Mouse (Mus musculus): ENCODE results near the gene Gdpd4. TPM values are rescaled to one million over a fixed set of nuclear protein-coding genes. Genes with fewer than 3 reads are reported as not detected.

Gdpd4 gene
- polyA plus RNA-seq, 1 experiment from 2014 or later: not detected

GRCm38 (mm10) chr7:98071620-98072019 is 151.9 kb downstream of the Gdpd4 start:
- Histone ChIP-seq H3K27me3 (replicated peaks; ENCODE audit: control insufficient read depth, insufficient read depth, low read length) (no peaks in the 10 kb centered on the region), H3K36me3 (ENCODE audit: control insufficient read depth, insufficient read depth, low read length) (peaks cover 2% of the 10 kb centered on the region; the same call in 1 of the 2 replicates), H3K9ac (ENCODE audit: low read depth, low read length) (no peak overlapping the region), H3K9me3 (ENCODE audit: control insufficient read depth, low read length) (no peaks in the 10 kb centered on the region), H3K4me2 (no peak overlapping the region), H3K27ac (ENCODE audit: low read depth, low read length) (no peak overlapping the region), H3K4me3 (ENCODE audit: low read depth, low read length) (no peak overlapping the region), H3K4me1 (replicated peaks; ENCODE audit: control insufficient read depth, insufficient read depth, low read length) (0 out of 2 replicates have a peak, but pooled peaks cover 3% of the 10 kb centered on the region)
- peak; percentile 77 for DNase-seq (ENCODE audit: low spot score)
- ATAC-seq (replicated peaks; ENCODE audit: low FRiP score): peak; percentile 41; the same call in 1 of the 2 replicates
- 24% methylated on average over 5 of the region's 5 CpGs for WGBS

DNA sequence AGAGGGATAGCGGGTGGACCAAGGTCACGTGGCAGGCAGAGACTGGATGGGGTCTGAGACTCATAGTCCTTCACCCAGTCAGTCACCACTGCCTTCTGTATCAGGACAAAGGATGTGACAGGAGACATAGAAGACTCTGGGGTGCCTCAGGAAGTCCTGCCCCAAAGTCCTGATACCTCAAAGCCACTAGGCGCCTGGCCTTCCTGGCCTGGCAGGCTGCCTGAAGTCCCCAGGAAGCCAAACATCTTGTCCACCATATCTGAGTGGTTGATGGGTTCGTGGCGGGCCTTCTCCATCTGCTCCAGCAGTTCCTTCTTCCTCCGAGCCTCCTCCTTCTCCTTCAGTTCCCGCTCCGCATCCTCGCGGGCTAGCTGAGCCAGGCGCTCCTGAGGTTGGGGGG is 157.7 kb downstream of the Gdpd4 start:
- H3K27me3 ChIP-seq (replicated peaks; ENCODE audit: control insufficient read depth, insufficient read depth, low read length): no peaks in the 10 kb centered on the region
- H3K4me3 ChIP-seq (ENCODE audit: low read depth, low read length): no peak overlapping the region
- no peak overlapping the region for H3K4me2 ChIP-seq
- DNase-seq (ENCODE audit: low spot score) (no peak), ATAC-seq (replicated peaks; ENCODE audit: low FRiP score) (no peak)
- H3K36me3 ChIP-seq (ENCODE audit: control insufficient read depth, insufficient read depth, low read length): peaks cover 2% of the 10 kb centered on the region; the same call in 1 of the 2 replicates
- H3K27ac ChIP-seq (ENCODE audit: low read depth, low read length): no peak overlapping the region
- H3K9me3 ChIP-seq (ENCODE audit: control insufficient read depth, low read length): no peaks in the 10 kb centered on the region
- H3K4me1 ChIP-seq (replicated peaks; ENCODE audit: control insufficient read depth, insufficient read depth, low read length): peaks cover 1% of the 10 kb centered on the region; the same call in 1 of the 2 replicates
- H3K9ac ChIP-seq (ENCODE audit: low read depth, low read length): no peak overlapping the region
- 86% methylated on average over 11 of the region's 11 CpGs for WGBS

- Histone ChIP-seq H3K4me3 (ENCODE audit: low read depth, low read length) (no peak overlapping the region), H3K4me2 (no peak overlapping the region), H3K4me1 (replicated peaks; ENCODE audit: control insufficient read depth, insufficient read depth, low read length) (peaks cover 6% of the 10 kb centered on the region), H3K27me3 (replicated peaks; ENCODE audit: control insufficient read depth, insufficient read depth, low read length) (no peaks in the 10 kb centered on the region), H3K27ac (ENCODE audit: low read depth, low read length) (no peak overlapping the region), H3K9ac (ENCODE audit: low read depth, low read length) (no peak overlapping the region), H3K36me3 (ENCODE audit: control insufficient read depth, insufficient read depth, low read length) (peaks cover 2% of the 10 kb centered on the region; the same call in 1 of the 2 replicates), H3K9me3 (ENCODE audit: control insufficient read depth, low read length) (no peaks in the 10 kb centered on the region)
- ATAC-seq (replicated peaks; ENCODE audit: low FRiP score) (no peak), DNase-seq (ENCODE audit: low spot score) (no peak)
- 27% methylated on average over 5 of the region's 5 CpGs for WGBS
Measured at GRCm38 (mm10) chr7:98082376-98082775, 162.6 kb downstream of the Gdpd4 start.

DNA sequence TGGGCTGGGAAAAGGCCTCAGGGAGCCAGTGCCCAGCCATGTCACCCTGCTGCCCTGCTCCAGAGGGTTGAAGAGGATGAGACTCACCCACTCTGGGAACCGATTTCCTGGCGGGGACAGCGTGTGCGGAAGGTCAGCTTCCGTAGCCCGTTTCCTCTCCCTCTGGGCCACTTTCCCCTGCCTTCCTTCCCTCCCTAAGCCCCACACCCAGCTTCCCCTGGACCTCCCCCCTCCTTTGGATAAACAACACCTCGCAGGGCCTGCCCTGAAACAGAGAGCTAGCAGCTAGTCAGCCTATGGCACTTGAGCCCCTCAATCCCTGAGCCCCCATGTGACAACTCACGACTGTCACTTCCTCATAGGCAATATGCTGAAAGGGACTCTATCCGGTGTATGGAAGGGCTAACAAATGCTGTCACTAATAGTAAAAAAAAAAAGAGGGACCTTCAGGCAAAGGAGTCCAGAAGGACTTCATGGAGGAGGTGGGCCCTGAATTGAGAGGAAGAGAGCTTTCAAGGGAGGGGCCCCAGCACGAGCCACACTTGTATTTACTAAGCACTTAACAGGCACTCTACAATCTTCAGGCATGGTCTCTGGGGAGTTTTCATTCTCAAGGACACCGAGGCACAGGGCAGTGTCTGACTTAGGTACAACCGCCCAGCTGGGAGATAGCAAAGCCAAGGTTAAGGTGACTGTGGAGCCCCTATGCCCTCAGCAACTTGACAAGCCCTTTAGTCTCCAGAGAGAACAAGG is 165.0 kb downstream of the Gdpd4 start:
- no peak; the same call in 1 of the 2 replicates for ATAC-seq (replicated peaks; ENCODE audit: low FRiP score)
- DNase-seq (ENCODE audit: low spot score): no peak
- Histone ChIP-seq H3K4me3 (ENCODE audit: low read depth, low read length) (peak overlapping the region; percentile 30), H3K27ac (ENCODE audit: low read depth, low read length) (no peak overlapping the region), H3K36me3 (ENCODE audit: control insufficient read depth, insufficient read depth, low read length) (peaks cover 2% of the 10 kb centered on the region; the same call in 1 of the 2 replicates), H3K9ac (ENCODE audit: low read depth, low read length) (peak overlapping the region; percentile 15; the same call in 1 of the 2 replicates), H3K4me1 (replicated peaks; ENCODE audit: control insufficient read depth, insufficient read depth, low read length) (peaks cover 6% of the 10 kb centered on the region), H3K4me2 (peak overlapping the region; percentile 38), H3K9me3 (ENCODE audit: control insufficient read depth, low read length) (no peaks in the 10 kb centered on the region), H3K27me3 (replicated peaks; ENCODE audit: control insufficient read depth, insufficient read depth, low read length) (no peaks in the 10 kb centered on the region)
- WGBS: 32% methylated on average over 12 of the region's 12 CpGs

GRCm38 (mm10) chr7:98085314-98085713 is 165.6 kb downstream of the Gdpd4 start:
- peak overlapping the region; percentile 30 for H3K4me3 ChIP-seq (ENCODE audit: low read depth, low read length)
- ATAC-seq (replicated peaks; ENCODE audit: low FRiP score): no peak; the same call in 1 of the 2 replicates
- WGBS: 39% methylated on average over 7 of the region's 7 CpGs

GRCm38 (mm10) chr7:98086346-98086745 is 166.6 kb downstream of the Gdpd4 start:
- no peak for ATAC-seq (replicated peaks; ENCODE audit: low FRiP score)
- H3K4me2 ChIP-seq: no peak overlapping the region
- WGBS: 47% methylated on average over 2 of the region's 2 CpGs

More at GRCm38 (mm10) chr7:98085314-98085713, 165.6 kb downstream of the Gdpd4 start:
- no peak for DNase-seq (ENCODE audit: low spot score)
- Histone ChIP-seq H3K36me3 (ENCODE audit: control insufficient read depth, insufficient read depth, low read length) (peaks cover 2% of the 10 kb centered on the region; the same call in 1 of the 2 replicates), H3K9me3 (ENCODE audit: control insufficient read depth, low read length) (no peaks in the 10 kb centered on the region), H3K27me3 (replicated peaks; ENCODE audit: control insufficient read depth, insufficient read depth, low read length) (no peaks in the 10 kb centered on the region), H3K4me2 (peak overlapping the region; percentile 38), H3K4me1 (replicated peaks; ENCODE audit: control insufficient read depth, insufficient read depth, low read length) (peaks cover 6% of the 10 kb centered on the region), H3K27ac (ENCODE audit: low read depth, low read length) (no peak overlapping the region), H3K9ac (ENCODE audit: low read depth, low read length) (peak overlapping the region; percentile 15; the same call in 1 of the 2 replicates)

GRCm38 (mm10) chr7:98095852-98096251 is 176.1 kb downstream of the Gdpd4 start:
- no peaks in the 10 kb centered on the region for H3K4me1 ChIP-seq (replicated peaks; ENCODE audit: control insufficient read depth, insufficient read depth, low read length)
- WGBS: 92% methylated on average over 4 of the region's 4 CpGs
- ATAC-seq (replicated peaks; ENCODE audit: low FRiP score): no peak

More at GRCm38 (mm10) chr7:98086346-98086745, 166.6 kb downstream of the Gdpd4 start:
- no peak for DNase-seq (ENCODE audit: low spot score)
- Histone ChIP-seq H3K27me3 (replicated peaks; ENCODE audit: control insufficient read depth, insufficient read depth, low read length) (no peaks in the 10 kb centered on the region), H3K36me3 (ENCODE audit: control insufficient read depth, insufficient read depth, low read length) (no peaks in the 10 kb centered on the region), H3K9me3 (ENCODE audit: control insufficient read depth, low read length) (no peaks in the 10 kb centered on the region), H3K4me3 (ENCODE audit: low read depth, low read length) (no peak overlapping the region), H3K4me1 (replicated peaks; ENCODE audit: control insufficient read depth, insufficient read depth, low read length) (peaks cover 6% of the 10 kb centered on the region), H3K9ac (ENCODE audit: low read depth, low read length) (no peak overlapping the region), H3K27ac (ENCODE audit: low read depth, low read length) (no peak overlapping the region)

DNA sequence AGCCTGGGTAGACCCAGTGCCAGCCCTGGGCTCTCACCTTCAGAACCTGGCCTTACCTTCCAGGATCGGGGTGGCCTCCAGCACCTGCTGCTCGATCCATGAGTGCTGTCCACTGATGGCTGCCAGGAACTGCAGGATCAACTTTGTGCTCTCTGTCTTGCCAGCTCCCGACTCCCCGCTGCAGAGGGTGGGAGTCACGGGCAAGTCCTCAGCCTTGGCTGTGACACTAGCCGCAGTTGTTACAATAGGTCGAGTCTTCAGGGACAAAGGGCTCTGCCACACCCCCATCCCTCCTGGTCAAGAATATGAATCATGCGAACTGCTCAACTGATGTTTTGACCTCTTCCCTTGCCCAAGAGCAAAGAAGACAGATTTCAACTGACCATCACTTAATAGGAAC is 177.8 kb downstream of the Gdpd4 start:
- no peak overlapping the region for H3K4me3 ChIP-seq (ENCODE audit: low read depth, low read length)
- no peak overlapping the region for H3K27ac ChIP-seq (ENCODE audit: low read depth, low read length)
- WGBS: 90% methylated on average over 8 of the region's 8 CpGs
- DNase-seq (ENCODE audit: low spot score) (no peak), ATAC-seq (replicated peaks; ENCODE audit: low FRiP score) (no peak)
- H3K36me3 ChIP-seq (ENCODE audit: control insufficient read depth, insufficient read depth, low read length): peaks cover 6% of the 10 kb centered on the region; the same call in 1 of the 2 replicates
- no peaks in the 10 kb centered on the region for H3K27me3 ChIP-seq (replicated peaks; ENCODE audit: control insufficient read depth, insufficient read depth, low read length)
- H3K9me3 ChIP-seq (ENCODE audit: control insufficient read depth, low read length): no peaks in the 10 kb centered on the region
- H3K4me2 ChIP-seq: no peak overlapping the region
- peaks cover 3% of the 10 kb centered on the region; the same call in 1 of the 2 replicates for H3K4me1 ChIP-seq (replicated peaks; ENCODE audit: control insufficient read depth, insufficient read depth, low read length)
- H3K9ac ChIP-seq (ENCODE audit: low read depth, low read length): no peak overlapping the region

More at GRCm38 (mm10) chr7:98095852-98096251, 176.1 kb downstream of the Gdpd4 start:
- Histone ChIP-seq H3K9me3 (ENCODE audit: control insufficient read depth, low read length) (no peaks in the 10 kb centered on the region), H3K4me3 (ENCODE audit: low read depth, low read length) (no peak overlapping the region), H3K27ac (ENCODE audit: low read depth, low read length) (no peak overlapping the region), H3K4me2 (no peak overlapping the region), H3K9ac (ENCODE audit: low read depth, low read length) (no peak overlapping the region), H3K27me3 (replicated peaks; ENCODE audit: control insufficient read depth, insufficient read depth, low read length) (no peaks in the 10 kb centered on the region), H3K36me3 (ENCODE audit: control insufficient read depth, insufficient read depth, low read length) (peaks cover 6% of the 10 kb centered on the region; the same call in 1 of the 2 replicates)
- no peak for DNase-seq (ENCODE audit: low spot score)
